Mouse (Mus musculus): ENCODE measurements around the gene Iqck. TPM values are rescaled to one million over a fixed set of nuclear protein-coding genes. Genes with fewer than 3 reads are reported as not detected.
A peak's percentile ranks its signal among the peaks of the same experiment; 100 is the strongest.

The Iqck gene
- polyA plus RNA-seq, 1 experiment from 2014 or later: 2.2 TPM

DNA sequence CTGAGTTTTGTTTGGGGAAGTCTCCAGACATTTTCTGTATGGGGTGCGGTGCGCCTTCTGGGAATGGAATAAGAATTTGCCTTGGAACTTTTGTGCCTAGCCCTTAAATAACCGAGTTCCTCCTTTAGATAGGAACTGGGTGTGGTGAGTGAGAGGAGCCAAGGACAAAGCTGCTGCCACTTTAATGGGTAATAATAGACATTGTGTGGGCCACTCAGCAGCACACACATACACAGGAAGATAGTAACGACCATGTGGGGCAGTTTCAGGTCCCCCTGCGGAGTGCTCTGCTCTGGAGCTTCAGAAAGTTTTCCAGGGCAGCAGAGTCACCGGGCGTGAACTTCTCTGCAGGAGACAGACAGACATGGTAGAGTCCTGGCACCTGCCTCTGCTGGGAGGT is 34.2 kb upstream of the Iqck start:
- no peak overlapping the region for H3K4me3 ChIP-seq (ENCODE audit: low read depth, low read length)
- 80% methylated on average over 7 of the region's 7 CpGs for WGBS
- H3K36me3 ChIP-seq (ENCODE audit: control insufficient read depth, insufficient read depth, low read length): peaks cover 41% of the 10 kb centered on the region

DNA sequence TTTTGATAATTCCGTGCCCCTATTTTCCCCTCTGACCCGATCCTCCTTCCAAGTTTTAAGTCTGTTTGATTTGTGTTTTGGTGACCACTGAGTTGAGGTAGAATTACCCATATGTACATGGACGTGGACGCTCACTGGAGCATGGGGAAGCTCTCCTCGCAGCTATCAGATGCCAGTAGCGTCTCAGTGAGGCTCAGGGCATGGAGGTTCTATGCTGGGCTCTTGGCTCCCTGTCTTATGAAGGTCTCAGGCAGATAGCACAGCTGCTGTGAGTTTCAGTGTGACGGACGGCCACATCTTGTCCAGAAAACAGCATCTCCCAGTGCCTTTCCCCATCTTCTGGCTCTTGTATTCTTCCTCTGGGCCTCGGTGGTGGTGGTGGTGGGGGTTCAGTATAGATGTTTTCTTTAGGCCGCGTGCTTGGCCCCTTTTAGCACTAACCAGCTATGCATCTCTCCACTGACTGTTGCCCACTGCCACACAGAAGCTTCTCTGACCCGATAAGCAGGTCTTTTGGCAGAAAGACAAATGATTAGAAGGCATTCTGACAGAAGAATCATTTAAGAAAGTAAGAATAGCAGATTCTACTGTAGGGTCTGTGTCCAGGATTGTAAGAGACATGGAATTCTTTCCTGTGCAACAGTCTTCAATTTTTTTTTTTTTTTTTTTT is 33.5 kb upstream of the Iqck start:
- 92% methylated on average over 12 of the region's 12 CpGs for whole genome bisulfite sequencing
- Histone ChIP-seq H3K4me1 (replicated peaks; ENCODE audit: control insufficient read depth, insufficient read depth, low read length) (no peaks in the 10 kb centered on the region), H3K36me3 (ENCODE audit: control insufficient read depth, insufficient read depth, low read length) (peaks cover 47% of the 10 kb centered on the region), H3K27me3 (replicated peaks; ENCODE audit: control insufficient read depth, insufficient read depth, low read length) (no peaks in the 10 kb centered on the region), H3K9me3 (ENCODE audit: control insufficient read depth, low read length) (no peaks in the 10 kb centered on the region), H3K4me2 (ENCODE audit: low read length) (no peak overlapping the region), H3K9ac (ENCODE audit: low read length) (no peak overlapping the region), H3K4me3 (ENCODE audit: low read depth, low read length) (no peak overlapping the region), H3K27ac (ENCODE audit: low read depth) (no peak overlapping the region)
- no peak for ATAC-seq (replicated peaks; ENCODE audit: low FRiP score, low TSS enrichment, low read depth)
- no peak for DNase-seq (ENCODE audit: low spot score)

More for the DNA sequence above, 34.2 kb upstream of the Iqck start:
- ATAC-seq (replicated peaks; ENCODE audit: low FRiP score, low TSS enrichment, low read depth): no peak
- no peak overlapping the region for H3K4me2 ChIP-seq (ENCODE audit: low read length)
- H3K9me3 ChIP-seq (ENCODE audit: control insufficient read depth, low read length): no peaks in the 10 kb centered on the region
- no peaks in the 10 kb centered on the region for H3K27me3 ChIP-seq (replicated peaks; ENCODE audit: control insufficient read depth, insufficient read depth, low read length)
- DNase-seq (ENCODE audit: low spot score): no peak
- H3K27ac ChIP-seq (ENCODE audit: low read depth): no peak overlapping the region
- H3K9ac ChIP-seq (ENCODE audit: low read length): no peak overlapping the region
- H3K4me1 ChIP-seq (replicated peaks; ENCODE audit: control insufficient read depth, insufficient read depth, low read length): no peaks in the 10 kb centered on the region

DNA sequence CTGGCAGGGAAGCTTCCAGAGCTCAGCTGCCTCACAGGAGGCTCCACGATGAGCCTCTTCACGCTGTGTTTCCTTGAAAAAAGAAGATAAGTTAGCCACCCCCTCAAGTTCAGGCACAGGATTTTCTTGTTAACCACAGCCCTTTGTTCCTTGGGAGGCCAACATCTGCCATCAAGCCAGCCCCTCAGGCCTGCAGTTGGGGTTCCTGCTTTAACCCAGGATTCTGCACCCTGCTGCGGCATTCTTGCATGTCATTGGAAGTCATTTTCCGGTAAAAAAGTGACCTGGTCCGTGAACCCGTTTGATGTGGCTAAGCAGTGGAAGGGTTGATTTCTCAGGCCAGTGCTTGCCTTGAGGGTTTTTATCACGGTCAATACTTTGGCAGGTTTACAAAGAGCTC is 31.1 kb upstream of the Iqck start:
- Histone ChIP-seq H3K4me3 (ENCODE audit: low read depth, low read length) (no peak overlapping the region), H3K9me3 (ENCODE audit: control insufficient read depth, low read length) (no peaks in the 10 kb centered on the region), H3K27ac (ENCODE audit: low read depth) (no peak overlapping the region), H3K4me2 (ENCODE audit: low read length) (no peak overlapping the region), H3K36me3 (ENCODE audit: control insufficient read depth, insufficient read depth, low read length) (peaks cover 41% of the 10 kb centered on the region), H3K4me1 (replicated peaks; ENCODE audit: control insufficient read depth, insufficient read depth, low read length) (no peaks in the 10 kb centered on the region), H3K9ac (ENCODE audit: low read length) (no peak overlapping the region), H3K27me3 (replicated peaks; ENCODE audit: control insufficient read depth, insufficient read depth, low read length) (no peaks in the 10 kb centered on the region)
- ATAC-seq (replicated peaks; ENCODE audit: low FRiP score, low TSS enrichment, low read depth): no peak
- no peak for DNase-seq (ENCODE audit: low spot score)
- 70% methylated on average over 7 of the region's 7 CpGs for WGBS

DNA sequence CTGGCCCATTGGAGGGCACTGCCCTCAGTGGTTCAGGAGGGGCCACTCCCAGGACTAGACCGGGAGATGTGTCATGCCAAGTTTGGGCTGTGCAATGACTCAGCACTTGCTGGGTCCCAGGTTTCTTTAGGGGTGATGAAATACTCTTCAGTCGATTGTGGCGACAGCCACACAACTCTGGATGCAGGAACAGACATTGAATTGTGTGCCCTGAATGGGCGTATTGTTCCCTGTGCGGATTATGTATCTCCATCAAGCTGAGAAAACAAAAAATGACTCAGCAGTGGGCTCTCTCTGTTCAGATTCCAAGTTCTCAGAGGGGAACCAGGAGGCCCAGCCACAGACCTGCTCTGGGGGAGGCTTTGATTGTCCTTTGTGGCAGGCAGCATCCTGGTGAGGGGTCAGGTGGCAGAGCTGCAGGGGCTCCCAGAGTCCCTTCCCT is 27.6 kb upstream of the Iqck start:
- H3K4me1 ChIP-seq (replicated peaks; ENCODE audit: control insufficient read depth, insufficient read depth, low read length): no peaks in the 10 kb centered on the region
- no peaks in the 10 kb centered on the region for H3K27me3 ChIP-seq (replicated peaks; ENCODE audit: control insufficient read depth, insufficient read depth, low read length)
- ATAC-seq (replicated peaks; ENCODE audit: low FRiP score, low TSS enrichment, low read depth): 0 out of 2 replicates have a peak, but pooled peaks have one; percentile 14
- no peak for DNase-seq (ENCODE audit: low spot score)
- H3K4me3 ChIP-seq (ENCODE audit: low read depth, low read length): no peak overlapping the region
- no peaks in the 10 kb centered on the region for H3K9me3 ChIP-seq (ENCODE audit: control insufficient read depth, low read length)
- no peak overlapping the region for H3K4me2 ChIP-seq (ENCODE audit: low read length)
- H3K27ac ChIP-seq (ENCODE audit: low read depth): no peak overlapping the region
- no peak overlapping the region for H3K9ac ChIP-seq (ENCODE audit: low read length)
- 76% methylated on average over 5 of the region's 5 CpGs for WGBS
- peaks cover 40% of the 10 kb centered on the region for H3K36me3 ChIP-seq (ENCODE audit: control insufficient read depth, insufficient read depth, low read length)

DNA sequence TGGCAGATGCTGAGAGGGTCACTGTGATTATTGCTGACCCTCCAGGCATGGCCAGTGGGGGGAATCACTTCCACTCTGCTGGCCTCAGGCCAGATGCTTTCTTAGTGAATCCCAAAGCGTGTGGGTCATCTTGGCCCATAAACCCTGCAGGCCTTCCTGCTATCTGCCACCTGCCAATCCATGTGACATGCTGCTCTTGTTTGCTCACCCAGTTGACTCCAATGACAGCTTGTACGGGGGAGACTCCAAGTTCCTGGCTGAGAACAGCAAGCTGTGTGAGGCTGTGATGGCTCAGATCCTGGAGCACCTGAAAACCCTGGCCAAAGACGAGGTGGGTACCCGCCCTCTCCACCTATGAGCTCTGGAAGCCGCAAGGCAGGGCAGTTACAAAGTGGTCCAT is 17.7 kb upstream of the Iqck start:
- Histone ChIP-seq H3K9me3 (ENCODE audit: control insufficient read depth, low read length) (no peaks in the 10 kb centered on the region), H3K9ac (ENCODE audit: low read length) (no peak overlapping the region), H3K4me3 (ENCODE audit: low read depth, low read length) (no peak overlapping the region), H3K4me2 (ENCODE audit: low read length) (no peak overlapping the region), H3K27me3 (replicated peaks; ENCODE audit: control insufficient read depth, insufficient read depth, low read length) (no peaks in the 10 kb centered on the region), H3K4me1 (replicated peaks; ENCODE audit: control insufficient read depth, insufficient read depth, low read length) (no peaks in the 10 kb centered on the region), H3K36me3 (ENCODE audit: control insufficient read depth, insufficient read depth, low read length) (peaks cover 73% of the 10 kb centered on the region), H3K27ac (ENCODE audit: low read depth) (no peak overlapping the region)
- DNase-seq (ENCODE audit: low spot score) (no peak), ATAC-seq (replicated peaks; ENCODE audit: low FRiP score, low TSS enrichment, low read depth) (no peak)
- WGBS: 89% methylated on average over 5 of the region's 5 CpGs

DNA sequence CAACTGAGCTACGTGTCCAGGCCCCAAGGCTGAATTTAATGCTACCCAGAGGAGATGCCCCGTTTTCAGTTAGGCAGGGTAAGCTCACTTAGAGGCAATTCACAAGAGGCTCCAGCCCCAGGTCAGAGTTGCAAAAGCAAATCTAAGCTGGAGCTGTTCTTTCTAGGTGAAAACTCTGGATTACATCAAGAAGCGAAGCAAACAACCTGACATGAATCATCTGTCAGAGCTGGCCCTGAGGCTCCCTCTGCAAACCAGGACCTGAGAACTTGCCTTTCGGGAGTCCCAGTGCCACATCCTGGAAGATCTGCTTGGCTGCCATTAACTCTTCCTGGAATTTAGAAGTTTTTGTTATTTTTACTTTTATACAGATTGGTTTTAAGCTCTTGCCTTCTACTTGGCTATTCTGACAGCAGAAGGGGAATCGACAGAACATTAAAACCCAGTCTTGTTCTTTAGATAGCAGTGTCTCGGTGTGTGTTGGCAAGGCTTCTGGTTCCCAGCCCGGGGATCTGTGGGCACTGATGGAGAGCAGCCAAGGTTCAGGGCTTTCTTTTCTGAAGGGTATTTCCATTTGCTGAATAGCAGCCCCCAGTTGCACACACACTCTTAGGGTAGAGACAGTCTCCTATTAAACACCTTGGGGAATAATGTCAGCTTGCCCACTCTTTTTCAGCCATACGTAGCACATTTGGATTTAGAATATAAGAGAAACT is 14.4 kb upstream of the Iqck start:
- no peak overlapping the region for H3K9ac ChIP-seq (ENCODE audit: low read length)
- no peak overlapping the region for H3K4me2 ChIP-seq (ENCODE audit: low read length)
- ATAC-seq (replicated peaks; ENCODE audit: low FRiP score, low TSS enrichment, low read depth): no peak
- H3K4me1 ChIP-seq (replicated peaks; ENCODE audit: control insufficient read depth, insufficient read depth, low read length): no peaks in the 10 kb centered on the region
- peaks cover 79% of the 10 kb centered on the region for H3K36me3 ChIP-seq (ENCODE audit: control insufficient read depth, insufficient read depth, low read length)
- H3K9me3 ChIP-seq (ENCODE audit: control insufficient read depth, low read length): no peaks in the 10 kb centered on the region
- no peaks in the 10 kb centered on the region for H3K27me3 ChIP-seq (replicated peaks; ENCODE audit: control insufficient read depth, insufficient read depth, low read length)
- 48% methylated on average over 8 of the region's 8 CpGs for WGBS
- no peak overlapping the region for H3K27ac ChIP-seq (ENCODE audit: low read depth)
- no peak overlapping the region for H3K4me3 ChIP-seq (ENCODE audit: low read depth, low read length)
- DNase-seq (ENCODE audit: low spot score): no peak

DNA sequence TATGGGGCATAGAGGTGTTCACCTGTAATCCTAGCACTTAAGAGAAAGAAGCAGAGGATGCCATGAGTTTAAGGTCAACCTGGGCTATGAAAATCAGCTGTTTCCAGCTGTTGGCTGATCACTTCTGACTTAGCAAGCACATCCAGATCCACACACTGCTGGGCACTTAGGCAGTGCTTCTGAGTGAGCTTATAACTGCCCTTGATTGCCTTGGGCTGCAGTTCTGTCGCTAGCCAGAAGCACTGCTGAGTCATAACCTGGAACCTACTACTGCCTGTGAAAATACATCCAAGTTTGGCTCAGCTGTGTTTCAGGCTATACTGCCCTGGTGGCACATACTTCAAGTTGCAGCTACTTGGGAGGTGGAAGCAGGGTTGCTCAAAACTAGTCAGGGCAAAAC is 13.8 kb upstream of the Iqck start:
- no peaks in the 10 kb centered on the region for H3K4me1 ChIP-seq (replicated peaks; ENCODE audit: control insufficient read depth, insufficient read depth, low read length)
- no peak overlapping the region for H3K9ac ChIP-seq (ENCODE audit: low read length)
- WGBS: 41% methylated on average over 1 of the region's 1 CpGs
- no peak overlapping the region for H3K4me3 ChIP-seq (ENCODE audit: low read depth, low read length)
- no peaks in the 10 kb centered on the region for H3K27me3 ChIP-seq (replicated peaks; ENCODE audit: control insufficient read depth, insufficient read depth, low read length)
- no peak overlapping the region for H3K4me2 ChIP-seq (ENCODE audit: low read length)
- no peaks in the 10 kb centered on the region for H3K9me3 ChIP-seq (ENCODE audit: control insufficient read depth, low read length)
- ATAC-seq (replicated peaks; ENCODE audit: low FRiP score, low TSS enrichment, low read depth): no peak
- peaks cover 82% of the 10 kb centered on the region for H3K36me3 ChIP-seq (ENCODE audit: control insufficient read depth, insufficient read depth, low read length)
- no peak overlapping the region for H3K27ac ChIP-seq (ENCODE audit: low read depth)
- DNase-seq (ENCODE audit: low spot score): no peak

DNA sequence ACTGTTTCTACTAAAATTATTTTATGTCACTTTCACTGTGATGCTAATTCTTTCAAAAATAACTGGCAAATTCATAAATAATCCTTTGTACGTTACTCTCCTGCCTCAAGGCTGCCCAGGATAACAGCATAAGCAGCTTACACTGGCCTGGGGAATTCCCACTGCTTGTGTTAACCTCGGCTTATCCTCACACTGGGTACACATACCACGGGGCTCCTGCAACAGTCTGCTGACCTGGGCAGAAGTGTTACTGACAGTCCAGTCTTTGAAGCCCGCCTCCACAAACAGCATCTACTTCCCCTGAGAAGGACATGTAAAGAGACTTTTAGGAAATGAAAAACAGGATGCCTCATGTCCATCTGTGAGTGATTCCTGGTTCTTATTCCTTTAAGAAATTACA is 12.6 kb upstream of the Iqck start:
- WGBS: 77% methylated on average over 4 of the region's 4 CpGs
- H3K27me3 ChIP-seq (replicated peaks; ENCODE audit: control insufficient read depth, insufficient read depth, low read length): no peaks in the 10 kb centered on the region
- no peak overlapping the region for H3K9ac ChIP-seq (ENCODE audit: low read length)
- H3K9me3 ChIP-seq (ENCODE audit: control insufficient read depth, low read length): no peaks in the 10 kb centered on the region
- no peak overlapping the region for H3K27ac ChIP-seq (ENCODE audit: low read depth)
- H3K4me1 ChIP-seq (replicated peaks; ENCODE audit: control insufficient read depth, insufficient read depth, low read length): no peaks in the 10 kb centered on the region
- no peak overlapping the region for H3K4me3 ChIP-seq (ENCODE audit: low read depth, low read length)
- H3K4me2 ChIP-seq (ENCODE audit: low read length): no peak overlapping the region
- ATAC-seq (replicated peaks; ENCODE audit: low FRiP score, low TSS enrichment, low read depth) (no peak), DNase-seq (ENCODE audit: low spot score) (no peak)
- peaks cover 85% of the 10 kb centered on the region for H3K36me3 ChIP-seq (ENCODE audit: control insufficient read depth, insufficient read depth, low read length)

DNA sequence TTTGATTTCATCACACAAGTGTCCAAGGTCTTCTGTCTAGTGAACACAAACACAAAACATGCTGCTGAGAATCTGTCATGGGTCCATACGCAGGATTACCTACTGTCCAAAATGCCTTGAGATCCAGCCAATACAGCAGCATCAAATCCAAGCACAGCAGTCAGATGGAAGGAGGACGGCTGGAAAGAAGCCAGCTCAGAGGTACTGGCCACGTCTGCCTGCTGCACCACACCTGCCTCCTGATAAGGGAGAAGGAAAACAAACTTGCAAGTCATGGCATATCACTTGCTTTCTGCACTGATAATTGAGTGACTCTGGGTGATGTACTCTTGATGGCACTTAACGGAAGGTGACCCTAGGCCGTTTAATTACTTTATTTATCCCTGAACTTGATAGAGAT is 10.4 kb upstream of the Iqck start:
- Histone ChIP-seq H3K36me3 (ENCODE audit: control insufficient read depth, insufficient read depth, low read length) (peaks cover 92% of the 10 kb centered on the region), H3K4me1 (replicated peaks; ENCODE audit: control insufficient read depth, insufficient read depth, low read length) (peaks cover 6% of the 10 kb centered on the region; the same call in 1 of the 2 replicates), H3K9ac (ENCODE audit: low read length) (no peak overlapping the region), H3K9me3 (ENCODE audit: control insufficient read depth, low read length) (no peaks in the 10 kb centered on the region), H3K4me3 (ENCODE audit: low read depth, low read length) (no peak overlapping the region), H3K27me3 (replicated peaks; ENCODE audit: control insufficient read depth, insufficient read depth, low read length) (no peaks in the 10 kb centered on the region), H3K27ac (ENCODE audit: low read depth) (no peak overlapping the region), H3K4me2 (ENCODE audit: low read length) (no peak overlapping the region)
- WGBS: 81% methylated on average over 5 of the region's 5 CpGs
- ATAC-seq (replicated peaks; ENCODE audit: low FRiP score, low TSS enrichment, low read depth): no peak
- no peak for DNase-seq (ENCODE audit: low spot score)

All from intestine, embryonic 14.5 days (tissue).